Mouse (Mus musculus) limb, embryonic 13.5 days (tissue): ENCODE measurements at regions not wholly inside any gene's neighbourhood (a gene's known extent, or its start where the extent isn't known, plus 50 kb on each side); places are given as distances from the start of the nearest gene placed in this dataset.
A peak's percentile ranks its signal among the peaks of the same experiment; 100 is the strongest.

Experiments
- ATAC-seq: fragments of 200-750 bp; cut with Nextera tagmentation; 2 replicates; pipeline ENCODE4 v1.8.0; 2017; ENCODE audit warnings: low read depth, moderate number of reproducible peaks, moderate TSS enrichment; ENCODE audit not compliant: low FRiP score
- H3K27ac ChIP-seq: fragments of 300-500 bp; sonication (generic); 2 replicates; pipeline ENCODE4 v1.5.1; 2015; ENCODE audit warnings: inconsistent platforms, mild to moderate bottlenecking, moderate library complexity
- H3K27me3 ChIP-seq: fragments of 300-500 bp; sonication (generic); 2 replicates; pipeline ENCODE4 v1.6.1; 2015; ENCODE audit warnings: mild to moderate bottlenecking, inconsistent platforms
- H3K36me3 ChIP-seq: fragments of 300-500 bp; sonication (generic); 2 replicates; pipeline ENCODE4 v1.6.1; 2015; ENCODE audit warnings: inconsistent platforms, mild to moderate bottlenecking, moderate library complexity
- H3K4me1 ChIP-seq: fragments of 300-500 bp; sonication (generic); 2 replicates; pipeline ENCODE4 v1.6.1; 2015; ENCODE audit warnings: inconsistent platforms
- H3K4me2 ChIP-seq: fragments of 300-500 bp; sonication (generic); replicated peaks from 2 replicates; pipeline ENCODE4 v1.6.1; 2015; ENCODE audit warnings: inconsistent platforms, mild to moderate bottlenecking, moderate library complexity
- H3K4me3 ChIP-seq: fragments of 300-500 bp; sonication (generic); 2 replicates; pipeline ENCODE4 v1.5.1; 2015; ENCODE audit warnings: moderate library complexity, mild to moderate bottlenecking, inconsistent platforms
- H3K9ac ChIP-seq: fragments of 300-500 bp; sonication (generic); 2 replicates; pipeline ENCODE4 v1.6.1; 2015; ENCODE audit warnings: mild to moderate bottlenecking, inconsistent platforms
- H3K9me3 ChIP-seq: fragments of 300-500 bp; sonication (generic); 2 replicates; pipeline ENCODE4 v1.6.1; 2016; ENCODE audit warnings: inconsistent platforms
- WGBS: fragments of 180-500 bp; shearing (Covaris S2); methylation state at CpG from one replicate; pipeline ENCODE4 v1.1.7; 2015; 5-methylcytosine and 5-hydroxymethylcytosine counted together

DNA sequence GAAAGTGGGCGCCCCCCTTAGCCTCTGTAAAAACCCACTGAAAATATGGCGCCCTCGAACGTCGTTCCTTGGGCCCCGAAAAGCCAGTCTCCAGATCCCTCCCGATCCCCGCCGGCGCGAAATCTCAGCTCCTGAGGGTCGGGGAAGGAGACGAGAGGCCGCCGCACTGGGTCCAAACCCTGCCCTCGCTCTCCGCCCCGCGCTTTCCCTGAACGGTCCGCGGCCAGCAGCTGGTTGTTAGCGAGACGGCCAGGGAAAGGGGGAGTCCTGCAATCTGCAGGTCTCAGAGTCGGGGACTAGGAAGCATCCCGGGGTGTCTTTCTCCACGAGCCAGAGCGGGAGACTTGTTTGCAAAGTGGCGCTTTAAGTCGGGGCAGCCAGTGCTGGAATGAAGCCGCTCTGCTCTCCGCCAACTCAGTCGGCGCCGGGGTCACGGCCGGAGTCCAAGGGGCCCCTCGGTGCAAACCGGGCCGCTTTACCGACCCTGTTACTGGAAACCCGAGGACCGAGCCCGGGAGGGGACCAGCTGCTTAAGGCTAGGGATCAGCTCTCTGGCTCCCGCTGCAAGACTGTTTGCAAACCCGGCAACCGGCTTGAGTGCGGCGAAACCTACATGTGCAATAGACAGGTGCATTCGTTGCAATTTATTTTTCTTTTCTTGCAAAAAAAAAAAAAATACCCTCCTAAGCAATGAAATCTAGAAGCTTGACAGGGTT is 73.7 kb upstream of the Tln2 start:
- H3K4me2 ChIP-seq, result peak overlapping the region; percentile 98
- peak; percentile 36; the same call in 1 of the 2 replicates for ATAC-seq
- peaks cover 13% of the 10 kb centered on the region for H3K27me3 ChIP-seq
- no peaks in the 10 kb centered on the region for H3K36me3 ChIP-seq
- peaks cover 38% of the 10 kb centered on the region for H3K4me1 ChIP-seq
- H3K9ac ChIP-seq, result peak overlapping the region; percentile 83
- peak overlapping the region; percentile 82 for H3K4me3 ChIP-seq
- H3K27ac ChIP-seq, result peak overlapping the region; percentile 78
- under 1% methylated on average over 50 of the region's 50 CpGs for WGBS
- H3K9me3 ChIP-seq, result no peaks in the 10 kb centered on the region

DNA sequence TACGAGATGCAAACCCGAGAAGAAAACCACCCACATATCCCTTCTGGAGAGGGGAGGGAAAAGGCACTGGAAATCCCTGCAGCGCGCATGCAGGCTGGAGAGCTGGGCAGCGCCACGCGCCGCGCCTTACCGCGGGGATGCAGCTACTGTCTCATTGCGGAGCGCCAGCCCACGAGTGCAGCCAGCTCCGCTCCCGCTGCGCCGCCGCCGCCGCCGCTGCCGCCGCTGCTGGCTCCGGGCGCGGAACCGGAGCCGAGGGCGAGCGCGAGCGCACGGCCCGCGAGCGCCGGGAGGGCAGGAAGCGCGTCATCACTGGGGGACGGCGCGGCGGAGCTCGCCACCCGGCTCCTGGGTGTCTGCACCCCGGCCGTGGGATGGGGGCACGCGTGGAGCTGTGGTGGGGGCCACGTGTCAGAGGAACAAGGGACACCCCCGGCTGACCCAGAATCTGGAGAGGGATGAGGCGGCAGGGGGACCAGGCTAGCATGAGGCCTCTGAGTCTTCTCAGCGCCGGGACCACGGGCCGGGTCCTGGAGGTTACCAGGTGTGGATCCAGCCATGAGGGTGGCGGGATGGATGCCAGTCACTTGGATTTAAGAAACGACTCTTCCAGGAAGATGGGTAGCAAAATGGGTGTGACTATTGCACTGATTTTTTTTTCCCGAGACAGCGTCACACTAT is 74.4 kb upstream of the Tln2 start:
- H3K4me3 ChIP-seq, result peak overlapping the region; percentile 82
- peak; percentile 71 for ATAC-seq
- H3K9me3 ChIP-seq, result no peaks in the 10 kb centered on the region
- peaks cover 13% of the 10 kb centered on the region for H3K27me3 ChIP-seq
- H3K36me3 ChIP-seq, result no peaks in the 10 kb centered on the region
- peak overlapping the region; percentile 83 for H3K9ac ChIP-seq
- peak overlapping the region; percentile 78 for H3K27ac ChIP-seq
- H3K4me2 ChIP-seq, result peak overlapping the region; percentile 98
- WGBS, result under 1% methylated on average over 58 of the region's 61 CpGs
- peaks cover 35% of the 10 kb centered on the region for H3K4me1 ChIP-seq

GRCm38 (mm10) chr9:67646820-67647219 is 87.3 kb upstream of the Tln2 start:
- no peaks in the 10 kb centered on the region for H3K9me3 ChIP-seq
- 93% methylated on average over 2 of the region's 2 CpGs for WGBS
- H3K4me1 ChIP-seq, result no peaks in the 10 kb centered on the region
- 0 out of 2 replicates have a peak, but pooled peaks cover 3% of the 10 kb centered on the region for H3K27me3 ChIP-seq
- no peak overlapping the region for H3K4me2 ChIP-seq
- no peak overlapping the region for H3K9ac ChIP-seq
- H3K27ac ChIP-seq, result no peak overlapping the region
- no peak overlapping the region for H3K4me3 ChIP-seq
- no peaks in the 10 kb centered on the region for H3K36me3 ChIP-seq
- ATAC-seq, result no peak

GRCm38 (mm10) chr9:67664773-67665172 is 94.5 kb upstream of the C2cd4b start:
- H3K4me2 ChIP-seq, result no peak overlapping the region
- no peak overlapping the region for H3K27ac ChIP-seq
- H3K4me1 ChIP-seq, result no peaks in the 10 kb centered on the region
- no peaks in the 10 kb centered on the region for H3K27me3 ChIP-seq
- H3K36me3 ChIP-seq, result no peaks in the 10 kb centered on the region
- no peak for ATAC-seq
- H3K4me3 ChIP-seq, result no peak overlapping the region
- H3K9ac ChIP-seq, result no peak overlapping the region
- no peaks in the 10 kb centered on the region for H3K9me3 ChIP-seq

GRCm38 (mm10) chr9:67670261-67671020 is 88.8 kb upstream of the C2cd4b start:
- H3K27me3 ChIP-seq, result no peaks in the 10 kb centered on the region
- H3K4me3 ChIP-seq, result no peak overlapping the region
- no peak overlapping the region for H3K27ac ChIP-seq
- no peak overlapping the region for H3K4me2 ChIP-seq
- no peaks in the 10 kb centered on the region for H3K9me3 ChIP-seq
- WGBS, result 75% methylated on average over 12 of the region's 12 CpGs
- H3K36me3 ChIP-seq, result no peaks in the 10 kb centered on the region
- no peaks in the 10 kb centered on the region for H3K4me1 ChIP-seq
- ATAC-seq, result no peak
- H3K9ac ChIP-seq, result no peak overlapping the region

- no peaks in the 10 kb centered on the region for H3K4me1 ChIP-seq
- ATAC-seq, result peak; percentile 61; the same call in 1 of the 2 replicates
- no peaks in the 10 kb centered on the region for H3K27me3 ChIP-seq
- no peak overlapping the region for H3K9ac ChIP-seq
- WGBS, result 36% methylated on average over 1 of the region's 1 CpGs
- H3K36me3 ChIP-seq, result no peaks in the 10 kb centered on the region
- H3K4me3 ChIP-seq, result no peak overlapping the region
- H3K27ac ChIP-seq, result no peak overlapping the region
- H3K4me2 ChIP-seq, result no peak overlapping the region
- no peaks in the 10 kb centered on the region for H3K9me3 ChIP-seq
Measured at GRCm38 (mm10) chr9:67676906-67677305, 82.3 kb upstream of the C2cd4b start.

GRCm38 (mm10) chr9:67683367-67683766 is 75.9 kb upstream of the C2cd4b start:
- H3K27ac ChIP-seq, result no peak overlapping the region
- no peak for ATAC-seq
- no peak overlapping the region for H3K9ac ChIP-seq
- H3K4me3 ChIP-seq, result no peak overlapping the region
- WGBS, result 15% methylated on average over 7 of the region's 7 CpGs
- no peak overlapping the region for H3K4me2 ChIP-seq
- no peaks in the 10 kb centered on the region; the same call in 1 of the 2 replicates for H3K36me3 ChIP-seq
- no peaks in the 10 kb centered on the region for H3K27me3 ChIP-seq
- H3K9me3 ChIP-seq, result peaks cover 15% of the 10 kb centered on the region
- no peaks in the 10 kb centered on the region for H3K4me1 ChIP-seq

- Histone ChIP-seq H3K9ac (no peak overlapping the region), H3K4me3 (no peak overlapping the region), H3K36me3 (no peaks in the 10 kb centered on the region), H3K4me1 (peaks cover 6% of the 10 kb centered on the region; the same call in 1 of the 2 replicates), H3K27ac (no peak overlapping the region), H3K4me2 (no peak overlapping the region), H3K27me3 (no peaks in the 10 kb centered on the region), H3K9me3 (no peaks in the 10 kb centered on the region)
- 89% methylated on average over 13 of the region's 13 CpGs for WGBS
- no peak for ATAC-seq
Measured at GRCm38 (mm10) chr9:67692396-67692795, 66.8 kb upstream of the C2cd4b start.

DNA sequence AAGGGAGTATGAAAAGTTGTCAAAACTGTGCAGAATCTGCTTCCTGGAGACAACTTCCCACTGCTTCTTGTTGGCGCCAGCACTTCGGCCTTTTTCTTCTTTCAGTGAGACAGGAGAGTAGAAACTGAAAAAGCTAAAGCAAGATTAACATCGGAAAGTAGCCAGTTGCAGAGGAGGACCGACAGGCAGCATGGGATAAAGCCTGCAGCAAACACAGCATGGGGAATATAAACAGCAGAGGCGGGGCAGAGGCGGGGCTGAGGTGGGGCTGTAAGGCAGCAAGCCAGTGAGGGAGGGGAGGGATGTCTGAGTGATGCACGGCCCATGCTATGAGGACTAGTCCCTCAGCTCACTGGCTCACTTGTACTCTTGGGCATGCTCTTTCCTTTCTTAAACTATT is 65.5 kb upstream of the C2cd4b start:
- 0 out of 2 replicates have a peak overlapping the region, but pooled peaks have one; percentile 25 for H3K9ac ChIP-seq
- no peak overlapping the region; the same call in 1 of the 2 replicates for H3K4me2 ChIP-seq
- H3K4me1 ChIP-seq, result peaks cover 6% of the 10 kb centered on the region; the same call in 1 of the 2 replicates
- no peak for ATAC-seq
- 15% methylated on average over 7 of the region's 7 CpGs for WGBS
- no peaks in the 10 kb centered on the region for H3K9me3 ChIP-seq
- no peak overlapping the region for H3K4me3 ChIP-seq
- H3K27ac ChIP-seq, result no peak overlapping the region
- no peaks in the 10 kb centered on the region for H3K27me3 ChIP-seq
- H3K36me3 ChIP-seq, result no peaks in the 10 kb centered on the region

- peaks cover 12% of the 10 kb centered on the region for H3K4me1 ChIP-seq
- H3K27ac ChIP-seq, result no peak overlapping the region
- no peak overlapping the region for H3K4me3 ChIP-seq
- no peak for ATAC-seq
- no peaks in the 10 kb centered on the region for H3K27me3 ChIP-seq
- H3K9me3 ChIP-seq, result no peaks in the 10 kb centered on the region
- H3K4me2 ChIP-seq, result no peak overlapping the region
- no peaks in the 10 kb centered on the region for H3K36me3 ChIP-seq
- no peak overlapping the region for H3K9ac ChIP-seq
- WGBS, result 97% methylated on average over 2 of the region's 2 CpGs
Measured at GRCm38 (mm10) chr9:67698796-67699195, 60.4 kb upstream of the C2cd4b start.

DNA sequence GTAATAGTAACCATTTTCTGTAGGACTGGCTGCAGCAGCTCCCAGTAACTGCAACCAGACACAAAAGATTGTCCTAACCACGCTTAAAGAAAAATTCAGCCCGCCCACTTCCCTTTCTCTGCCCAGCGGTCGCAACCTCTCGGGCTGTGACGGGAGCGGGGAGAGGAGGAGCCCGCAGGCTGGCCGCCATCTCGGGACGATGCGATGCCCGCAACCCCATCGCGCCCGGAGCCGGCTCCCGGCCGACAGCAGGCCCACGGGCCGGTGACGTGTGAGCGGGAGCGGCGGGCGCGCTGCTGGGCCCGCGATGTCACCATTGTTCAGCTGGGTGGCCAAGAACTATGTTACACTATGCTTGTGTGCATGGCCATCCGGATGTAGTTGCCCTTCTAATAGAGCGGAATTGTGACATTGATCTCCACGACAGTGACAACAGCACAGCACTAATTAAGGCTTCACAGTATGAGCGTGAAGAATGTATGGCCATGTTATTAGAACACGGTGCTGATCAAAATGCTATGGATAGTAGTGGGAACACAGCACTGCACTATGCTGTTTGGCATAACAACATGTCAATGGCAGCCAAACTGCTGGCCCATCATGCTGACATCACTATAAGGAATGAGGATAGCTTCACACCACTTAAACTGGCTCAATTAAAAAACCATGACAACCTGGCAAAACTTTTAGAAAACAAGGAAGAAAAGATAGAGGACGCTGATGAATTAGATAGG is 59.2 kb upstream of the C2cd4b start:
- WGBS, result 29% methylated on average over 34 of the region's 35 CpGs
- no peak overlapping the region for H3K27ac ChIP-seq
- peak overlapping the region; percentile 70 for H3K9ac ChIP-seq
- H3K4me3 ChIP-seq, result peak overlapping the region; percentile 41
- H3K27me3 ChIP-seq, result no peaks in the 10 kb centered on the region
- no peaks in the 10 kb centered on the region for H3K36me3 ChIP-seq
- ATAC-seq, result peak; percentile 54; the same call in 1 of the 2 replicates
- peak overlapping the region; percentile 74 for H3K4me2 ChIP-seq
- peaks cover 12% of the 10 kb centered on the region for H3K4me1 ChIP-seq
- no peaks in the 10 kb centered on the region for H3K9me3 ChIP-seq
